Mouse (Mus musculus) liver, postnatal 0 days (tissue): Measurements from ENCODE around the gene Bhlhb9. TPM values are rescaled to one million over a fixed set of nuclear protein-coding genes. Genes with fewer than 3 reads are reported as not detected.
"Not testable (repeated sequence)": the region's sequence is repeated elsewhere in the genome, so short reads cannot be mapped to it uniquely, and the experiment has no call there.

Experiments used
- ATAC-seq: fragments of 200-750 bp; cut with Nextera tagmentation; 2 replicates; pipeline ENCODE4 v1.8.0; 2017; ENCODE audit warnings: mild to moderate bottlenecking, moderate library complexity
- DNase-seq: peaks from one replicate; pipeline ENCODE4 v3.0.0-alpha.2; 2016
- H3K27ac ChIP-seq: fragments of 300-500 bp; sonication (generic); 2 replicates; pipeline ENCODE4 v1.5.1; 2014; ENCODE audit warnings: antibody characterized with exemption, moderate library complexity, mild to moderate bottlenecking, low read depth
- H3K27me3 ChIP-seq: fragments of 300-500 bp; sonication (generic); 2 replicates; pipeline ENCODE4 v1.6.1; 2014; ENCODE audit warnings: low read length, control low read depth, mixed read lengths; ENCODE audit not compliant: insufficient read depth
- H3K36me3 ChIP-seq: fragments of 300-500 bp; sonication (generic); replicated peaks from 2 replicates; pipeline ENCODE4 v1.6.1; 2014; ENCODE audit warnings: mild to moderate bottlenecking, control low read depth, low read length, moderate library complexity, mixed read lengths; ENCODE audit not compliant: insufficient read depth
- H3K4me1 ChIP-seq: fragments of 300-500 bp; sonication (generic); 2 replicates; pipeline ENCODE4 v1.6.1; 2014; ENCODE audit warnings: antibody characterized with exemption, mild to moderate bottlenecking, control low read depth; ENCODE audit not compliant: insufficient read depth
- H3K4me2 ChIP-seq: fragments of 300-500 bp; sonication (generic); 2 replicates; pipeline ENCODE4 v1.6.1; 2014; ENCODE audit warnings: low read depth, mild to moderate bottlenecking, low read length, moderate library complexity, mixed read lengths
- H3K4me3 ChIP-seq: fragments of 300-500 bp; sonication (generic); 2 replicates; pipeline ENCODE4 v1.5.1; 2014; ENCODE audit warnings: low read depth, low read length
- H3K9ac ChIP-seq: fragments of 300-500 bp; sonication (generic); replicated peaks from 2 replicates; pipeline ENCODE4 v1.6.1; 2014; ENCODE audit warnings: mild to moderate bottlenecking, moderate library complexity
- H3K9me3 ChIP-seq: fragments of 300-500 bp; sonication (generic); 2 replicates; pipeline ENCODE4 v1.6.1; 2016; ENCODE audit warnings: mild to moderate bottlenecking, control low read depth, low read length, mixed read lengths
- CTCF ChIP-seq: sonication (generic); IDR thresholded peaks from 2 replicates; pipeline ENCODE4 v1.5.1; 2016; ENCODE audit warnings: antibody characterized with exemption, low read depth
- EP300 ChIP-seq: IDR thresholded peaks from 2 replicates; pipeline ENCODE4 v1.6.1; 2016; ENCODE audit warnings: antibody characterized with exemption, low read depth, mild to moderate bottlenecking
- WGBS: fragments of 180-500 bp; shearing (Covaris S2); extraction: QIAGEN DNeasy Blood & Tissue Kit; methylation state at CpG from one replicate; pipeline ENCODE4 v1.1.7; 2014; ENCODE audit not compliant: insufficient replicate concordance; 5-methylcytosine and 5-hydroxymethylcytosine counted together
- polyA plus RNA-seq: library from polyadenylated mRNA; unstranded; fragments of >200 nt; fragmentation: Nextera tagmentation; extraction: Ambion mirVana; gene quantifications from 2 replicates; pipeline ENCODE4 v1.2.1, GENCODE M21; 2015

Bhlhb9 gene
- polyA plus RNA-seq, 1 experiment from 2014 or later, result 18.8 TPM

DNA sequence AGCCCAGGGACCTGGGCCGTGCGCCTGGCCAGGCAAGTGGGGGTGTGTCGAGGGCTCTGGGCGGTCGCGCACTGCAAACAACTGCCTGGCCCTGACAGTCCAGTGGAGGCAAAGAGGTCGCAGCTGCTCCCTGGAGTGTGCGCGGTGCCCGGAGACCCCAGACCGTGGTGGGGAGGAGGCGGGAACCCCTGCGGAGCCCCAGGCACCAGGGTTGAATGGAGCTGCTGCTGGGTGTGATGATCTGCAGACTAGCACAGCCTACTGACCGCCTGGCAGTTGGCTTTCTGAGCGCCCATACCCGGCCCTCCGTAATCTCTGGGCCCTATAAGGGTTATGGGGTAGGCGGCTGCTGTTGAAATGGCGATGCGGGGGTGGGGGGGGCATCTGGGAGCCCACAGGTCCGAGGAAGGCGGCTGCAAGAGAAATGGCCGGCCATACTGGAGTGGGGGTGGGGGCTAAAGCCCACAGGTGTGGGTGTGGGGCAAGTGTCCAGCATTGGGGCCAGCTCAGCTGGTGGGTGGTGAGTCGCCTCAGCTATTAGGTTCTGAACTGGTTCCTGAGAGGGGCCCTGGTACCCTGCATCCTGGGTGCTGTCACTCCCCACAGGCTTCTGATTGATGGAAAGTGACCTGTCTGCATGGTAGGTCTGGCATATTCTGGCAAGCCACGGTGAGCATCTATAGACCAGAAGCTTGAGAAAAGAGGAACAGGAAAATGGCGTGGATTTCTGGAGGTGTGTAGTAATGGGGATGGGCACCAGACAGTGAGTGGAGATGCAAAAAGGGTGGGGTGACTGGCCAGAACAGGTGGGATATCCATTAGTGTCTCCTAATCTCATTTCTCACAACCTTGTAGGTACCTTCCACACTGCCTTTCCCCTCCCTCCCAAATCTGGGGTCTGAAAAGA is 836 bp upstream of the Bhlhb9 start:
- 21% methylated on average over 22 of the region's 26 CpGs for WGBS

DNA sequence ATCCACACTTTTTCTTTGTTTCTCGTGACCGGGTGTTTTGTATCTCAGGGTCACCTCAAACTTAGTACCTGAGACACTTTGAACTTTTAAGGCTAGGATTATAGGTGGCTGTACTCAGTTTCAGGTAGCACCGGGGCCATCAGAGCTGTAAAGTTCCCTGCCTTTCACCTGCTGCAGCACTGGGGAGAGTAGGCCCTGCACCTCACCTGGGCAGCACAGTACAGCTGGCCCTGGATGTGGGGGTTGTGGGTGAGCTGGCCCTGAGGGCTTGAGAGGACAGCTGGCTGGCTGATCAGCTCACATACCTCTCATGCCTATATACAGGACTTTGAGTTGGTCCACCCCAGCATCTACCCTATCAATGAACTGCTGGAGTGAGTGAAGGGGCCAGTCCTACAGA is 6.8 kb downstream of the Bhlhb9 start:
- no peaks in the 10 kb centered on the region for H3K4me1 ChIP-seq
- TF ChIP-seq CTCF (no peak), EP300 (no peak)
- 85% methylated on average over 3 of the region's 3 CpGs for WGBS
- no peak overlapping the region for H3K4me2 ChIP-seq
- no peaks in the 10 kb centered on the region for H3K9me3 ChIP-seq
- H3K27me3 ChIP-seq, result no peaks in the 10 kb centered on the region
- no peak overlapping the region for H3K9ac ChIP-seq
- H3K27ac ChIP-seq, result no peak overlapping the region
- no peak for DNase-seq
- no peaks in the 10 kb centered on the region for H3K36me3 ChIP-seq
- no peak overlapping the region for H3K4me3 ChIP-seq
- no peak for ATAC-seq

More for the DNA sequence above, 836 bp upstream of the Bhlhb9 start:
- H3K9me3 ChIP-seq, H3K36me3 ChIP-seq, H3K27me3 ChIP-seq, DNase-seq, H3K27ac ChIP-seq, H3K4me1 ChIP-seq, H3K9ac ChIP-seq: not testable (repeated sequence)
- H3K4me2 ChIP-seq, result peak overlapping the region; percentile 71
- peak; percentile 47; the same call in 1 of the 2 replicates for ATAC-seq
- peak overlapping the region; percentile 42 for H3K4me3 ChIP-seq

DNA sequence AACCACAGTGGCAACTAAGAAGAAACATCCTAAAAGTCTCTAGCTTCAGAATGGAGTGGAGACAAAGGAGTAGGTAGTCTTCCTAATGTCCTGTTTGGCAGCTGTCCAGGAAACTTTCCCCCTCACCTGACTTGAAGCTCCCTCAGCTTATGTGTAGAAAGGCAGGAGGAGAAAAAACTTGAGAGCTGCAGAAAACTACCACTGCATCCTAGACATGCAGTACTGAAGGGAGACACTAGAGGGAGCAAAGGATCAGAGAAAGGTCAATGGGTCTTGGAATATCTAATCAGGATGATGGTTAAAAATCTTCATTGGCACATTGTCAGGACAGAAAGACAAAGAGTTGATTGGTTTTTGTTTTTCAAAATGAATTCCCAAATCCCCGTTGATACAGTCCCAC is 8.4 kb downstream of the Bhlhb9 start:
- H3K4me1 ChIP-seq, result no peaks in the 10 kb centered on the region
- no peak for ATAC-seq
- H3K9ac ChIP-seq, result no peak overlapping the region
- H3K4me3 ChIP-seq, result no peak overlapping the region
- H3K9me3 ChIP-seq, result no peaks in the 10 kb centered on the region
- DNase-seq, result peak; percentile 15
- H3K27me3 ChIP-seq, result no peaks in the 10 kb centered on the region
- no peak overlapping the region for H3K4me2 ChIP-seq
- no peak overlapping the region for H3K27ac ChIP-seq
- 27% methylated on average over 1 of the region's 1 CpGs for WGBS
- peak; percentile 79 for TF ChIP-seq CTCF
- no peak for TF ChIP-seq EP300
- H3K36me3 ChIP-seq, result no peaks in the 10 kb centered on the region

- ATAC-seq, H3K9me3 ChIP-seq, H3K4me3 ChIP-seq, H3K9ac ChIP-seq, H3K27me3 ChIP-seq, H3K4me2 ChIP-seq, DNase-seq, H3K27ac ChIP-seq, H3K36me3 ChIP-seq, H3K4me1 ChIP-seq: not testable (repeated sequence)
- WGBS, result 25% methylated on average over 1 of the region's 1 CpGs
Observed at GRCm38 (mm10) chrX:135835896-135836295, 38.5 kb downstream of the Bhlhb9 start.

DNA sequence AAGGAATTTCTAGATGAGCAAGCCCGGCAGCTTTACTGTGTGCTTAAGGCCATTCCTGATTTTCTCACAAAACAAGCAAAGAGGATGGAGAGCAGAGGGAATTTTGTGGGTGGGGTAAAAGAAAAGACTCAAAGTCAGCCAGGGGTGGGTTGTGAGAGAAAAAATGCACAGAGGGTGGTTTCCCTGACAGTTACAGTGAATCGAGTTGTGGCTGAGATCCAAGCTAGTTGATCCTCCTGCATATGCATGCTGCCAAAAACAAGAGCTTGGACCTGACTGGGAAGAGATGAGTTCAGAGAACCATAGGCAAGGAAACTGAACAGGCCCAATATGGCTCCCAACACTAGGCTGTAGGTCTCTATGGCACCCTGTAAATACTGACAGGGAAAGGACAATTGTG is 40.5 kb downstream of the Bhlhb9 start:
- Histone ChIP-seq H3K4me3 (no peak overlapping the region), H3K36me3 (no peaks in the 10 kb centered on the region), H3K27ac (no peak overlapping the region), H3K4me2 (no peak overlapping the region), H3K4me1 (no peaks in the 10 kb centered on the region), H3K9me3 (no peaks in the 10 kb centered on the region), H3K9ac (no peak overlapping the region), H3K27me3 (no peaks in the 10 kb centered on the region)
- 79% methylated on average over 2 of the region's 2 CpGs for WGBS
- TF ChIP-seq EP300, result no peak
- TF ChIP-seq CTCF, result no peak
- DNase-seq (no peak), ATAC-seq (no peak)

DNA sequence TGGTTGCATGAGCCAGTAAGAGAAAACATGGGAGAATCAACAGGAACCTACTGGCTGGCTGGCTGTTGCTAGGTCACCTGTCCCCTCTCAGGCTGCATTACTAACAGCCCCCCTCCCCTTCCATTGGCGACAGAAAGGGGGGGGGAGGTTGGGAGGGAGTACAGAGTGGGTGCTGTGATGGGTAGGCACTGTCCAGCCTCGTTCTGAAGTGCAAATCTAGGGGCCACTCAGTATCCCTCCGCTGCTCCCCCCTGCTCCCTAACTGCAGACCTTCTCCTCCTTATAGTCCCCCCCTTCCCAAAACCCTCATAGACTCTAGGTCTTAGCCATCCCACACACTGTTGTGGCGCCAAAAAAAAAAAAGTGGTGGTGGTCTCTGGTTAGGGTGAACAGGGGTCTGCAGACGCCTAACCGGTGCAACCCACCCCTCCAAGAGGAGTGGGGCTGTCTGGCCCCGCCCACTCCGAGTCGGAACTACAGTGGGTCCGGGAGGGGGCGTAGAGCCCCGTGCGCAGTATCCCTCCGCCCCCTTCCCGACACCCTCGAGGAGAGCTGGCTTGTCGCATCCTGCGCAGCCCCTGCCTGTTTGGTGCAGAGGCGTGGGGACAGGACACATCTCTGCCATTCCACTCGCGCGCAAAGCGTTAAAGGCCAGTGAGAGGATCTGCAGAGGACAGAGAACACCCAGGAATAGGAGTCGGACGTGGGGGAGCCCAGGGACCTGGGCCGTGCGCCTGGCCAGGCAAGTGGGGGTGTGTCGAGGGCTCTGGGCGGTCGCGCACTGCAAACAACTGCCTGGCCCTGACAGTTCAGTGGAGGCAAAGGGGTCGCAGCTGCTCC is 41.3 kb downstream of the Bhlhb9 start, which contains the start of gene Gprasp2:
Gprasp2 (plus strand) TSS at position 514 of the 840 bp plus-strand sequence.
- Histone ChIP-seq H3K4me2 (peak within 1 kb of the TSS; percentile 61), H3K4me3 (peak within 1 kb of the TSS; percentile 19)
- not testable (repeated sequence) for H3K9me3 ChIP-seq, H3K4me1 ChIP-seq, ATAC-seq, H3K36me3 ChIP-seq, H3K27me3 ChIP-seq, DNase-seq, H3K9ac ChIP-seq, H3K27ac ChIP-seq
- 24% methylated on average over 23 of the region's 32 CpGs for WGBS
